Mouse (Mus musculus) hindbrain, embryonic 16.5 days (tissue): ENCODE results near the gene Aarsd1. TPM values are rescaled to one million over a fixed set of nuclear protein-coding genes. Genes with fewer than 3 reads are reported as not detected.
"Not testable (repeated sequence)": the region's sequence is repeated elsewhere in the genome, so short reads cannot be mapped to it uniquely, and the experiment has no call there.

ENCODE experiments used
- ATAC-seq: fragments of 200-750 bp; cut with Nextera tagmentation; 2 replicates; pipeline ENCODE4 v1.8.0; 2017; ENCODE audit warnings: moderate TSS enrichment, moderate library complexity
- H3K27ac ChIP-seq: fragments of 300-500 bp; sonication (generic); 2 replicates; pipeline ENCODE4 v1.5.1; 2014; ENCODE audit warnings: low read depth, mild to moderate bottlenecking, control low read depth, low read length, moderate library complexity
- H3K27me3 ChIP-seq: fragments of 300-500 bp; sonication (generic); replicated peaks from 2 replicates; pipeline ENCODE4 v1.6.1; 2014; ENCODE audit warnings: low read length; ENCODE audit not compliant: control insufficient read depth, insufficient read depth
- H3K36me3 ChIP-seq: fragments of 300-500 bp; sonication (generic); 2 replicates; pipeline ENCODE4 v1.6.1; 2014; ENCODE audit warnings: mild to moderate bottlenecking, low read length, moderate library complexity, mixed read lengths; ENCODE audit not compliant: control insufficient read depth, insufficient read depth
- H3K4me1 ChIP-seq: fragments of 300-500 bp; sonication (generic); 2 replicates; pipeline ENCODE4 v1.6.1; 2014; ENCODE audit warnings: low read depth, low read length; ENCODE audit not compliant: control insufficient read depth, insufficient read depth
- H3K4me2 ChIP-seq: fragments of 300-500 bp; sonication (generic); 2 replicates; pipeline ENCODE4 v1.6.1; 2014; ENCODE audit warnings: mild to moderate bottlenecking, low read length, control low read depth, moderate library complexity
- H3K4me3 ChIP-seq: fragments of 300-500 bp; sonication (generic); 2 replicates; pipeline ENCODE4 v1.5.1; 2014; ENCODE audit warnings: mild to moderate bottlenecking, low read length, control low read depth, moderate library complexity
- H3K9ac ChIP-seq: fragments of 300-500 bp; sonication (generic); 2 replicates; pipeline ENCODE4 v1.6.1; 2014; ENCODE audit warnings: low read depth, mild to moderate bottlenecking, control low read depth, low read length, moderate library complexity
- H3K9me3 ChIP-seq: fragments of 300-500 bp; sonication (generic); 2 replicates; pipeline ENCODE4 v1.6.1; 2014; ENCODE audit warnings: mild to moderate bottlenecking, low read length, moderate library complexity; ENCODE audit not compliant: control insufficient read depth
- WGBS: fragments of 180-500 bp; shearing (Covaris S2); extraction: QIAGEN DNeasy Blood & Tissue Kit; methylation state at CpG from one replicate; pipeline ENCODE4 v1.1.7; 2014; 5-methylcytosine and 5-hydroxymethylcytosine counted together
- polyA plus RNA-seq: library from polyadenylated mRNA; unstranded; fragments of >200 nt; fragmentation: Nextera tagmentation; extraction: Ambion mirVana; gene quantifications from 2 replicates; pipeline ENCODE4 v1.2.1, GENCODE M21; 2015

The Aarsd1 gene
- polyA plus RNA-seq, 1 experiment from 2014 or later = 98.6 TPM

DNA sequence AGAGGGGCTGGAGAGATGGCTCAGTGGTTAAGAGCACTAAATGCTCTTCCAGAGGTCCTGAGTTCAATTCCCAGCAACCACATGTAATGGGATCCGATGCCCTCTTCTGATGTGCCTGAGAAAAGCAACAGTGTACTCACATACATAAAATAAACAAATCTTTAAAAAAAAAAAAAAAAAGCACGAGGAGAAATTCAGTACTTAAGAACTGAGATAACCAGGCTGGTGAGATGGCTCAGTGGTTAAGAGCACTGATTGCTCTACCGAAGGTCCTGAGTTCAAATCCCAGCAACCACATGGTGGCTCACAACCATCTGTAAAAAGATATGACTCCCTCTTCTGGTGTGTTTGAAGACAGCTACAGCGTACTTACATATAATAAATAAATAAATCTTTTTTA, 32.2 kb upstream of the Aarsd1 start:
- not testable (repeated sequence) for H3K27ac ChIP-seq, H3K9ac ChIP-seq, H3K4me3 ChIP-seq, H3K36me3 ChIP-seq, H3K4me2 ChIP-seq, H3K9me3 ChIP-seq, H3K27me3 ChIP-seq, H3K4me1 ChIP-seq, ATAC-seq
- 94% methylated on average over 4 of the region's 4 CpGs for WGBS

DNA sequence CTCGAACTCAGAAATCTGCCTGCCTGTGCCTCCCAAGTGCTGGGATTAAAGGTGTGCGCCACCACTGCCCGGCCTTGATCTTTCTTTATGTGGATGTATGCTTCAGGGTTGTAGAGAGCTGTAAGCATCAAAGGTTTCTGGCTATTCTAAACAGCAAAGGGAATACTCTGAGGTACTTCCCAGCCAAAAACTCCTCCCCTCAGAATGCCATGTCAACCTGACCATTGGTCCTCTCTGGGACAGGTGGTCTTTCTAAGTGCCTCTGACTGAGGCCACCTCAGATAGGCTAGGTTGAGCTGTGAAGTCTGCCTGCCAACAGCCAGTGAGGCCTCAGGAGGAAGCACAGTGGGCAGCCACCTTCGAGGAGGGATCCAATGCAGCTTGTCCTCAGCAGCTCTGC, 31.5 kb upstream of the Aarsd1 start:
- H3K9me3 ChIP-seq = no peaks in the 10 kb centered on the region
- H3K27ac ChIP-seq = no peak overlapping the region
- no peak overlapping the region for H3K9ac ChIP-seq
- WGBS = 86% methylated on average over 4 of the region's 4 CpGs
- H3K4me2 ChIP-seq = no peak overlapping the region; the same call in 1 of the 2 replicates
- H3K4me3 ChIP-seq = no peak overlapping the region; the same call in 1 of the 2 replicates
- peaks cover 3% of the 10 kb centered on the region; the same call in 1 of the 2 replicates for H3K4me1 ChIP-seq
- no peak for ATAC-seq
- peaks cover 12% of the 10 kb centered on the region for H3K36me3 ChIP-seq
- H3K27me3 ChIP-seq = no peaks in the 10 kb centered on the region

DNA sequence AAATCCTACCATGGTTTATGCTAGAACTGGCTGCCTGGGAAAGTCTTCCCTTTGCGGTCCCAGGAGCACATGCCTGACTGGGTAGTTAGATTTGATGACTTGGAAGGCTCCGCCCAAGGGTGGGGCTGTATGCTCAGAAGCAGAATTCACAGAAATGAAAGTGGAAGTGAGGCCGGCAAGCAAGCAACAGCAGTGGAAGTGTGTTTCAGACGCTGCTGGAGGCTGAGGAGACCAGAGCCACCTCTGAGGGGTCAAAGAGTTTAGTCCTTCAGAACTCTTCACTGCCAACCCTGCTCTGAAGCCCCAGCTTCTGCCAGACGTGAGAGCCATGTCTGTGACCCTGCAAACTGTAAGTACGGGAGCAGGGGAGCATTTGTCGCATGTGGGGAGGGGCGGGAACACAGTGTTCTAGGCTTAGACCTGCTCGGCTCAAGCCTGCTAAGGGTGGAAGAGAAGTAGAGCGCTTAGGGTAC, 30.9 kb upstream of the Aarsd1 start, which contains the start of gene Ifi35:
Gene Ifi35 (plus strand): TSS at position 134 of the 473 bp plus-strand sequence.
- Histone ChIP-seq H3K9ac (peak within 1 kb of the TSS; percentile 27; the same call in 1 of the 2 replicates), H3K4me1 (peaks cover 9% of the 10 kb centered on the region), H3K4me3 (peak within 1 kb of the TSS; percentile 24), H3K9me3 (no peaks in the 10 kb centered on the region), H3K27ac (no peak within 1 kb of the TSS), H3K4me2 (peak within 1 kb of the TSS; percentile 34), H3K27me3 (no peaks in the 10 kb centered on the region), H3K36me3 (peaks cover 16% of the 10 kb centered on the region)
- ATAC-seq = no peak
- WGBS = 34% methylated on average over 10 of the region's 10 CpGs

DNA sequence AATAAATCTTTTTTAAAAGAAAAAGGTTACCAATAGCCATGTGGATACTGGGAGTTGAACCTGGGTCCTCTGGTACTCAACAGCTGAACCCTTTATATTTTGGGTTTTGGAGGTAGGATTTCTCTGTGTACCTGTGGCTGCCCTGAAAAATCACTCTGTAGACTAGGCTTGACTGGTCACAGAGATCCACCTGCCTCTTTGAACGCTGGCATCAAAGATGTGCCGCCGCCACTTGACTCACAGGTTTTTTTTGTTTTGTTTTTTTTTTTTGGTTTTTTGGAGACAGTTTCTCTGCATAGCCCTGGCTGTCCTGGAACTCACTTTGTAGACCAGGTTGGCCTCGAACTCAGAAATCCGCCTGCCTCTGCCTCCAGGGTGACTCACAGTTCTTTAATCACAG, 30.4 kb upstream of the Aarsd1 start:
- Histone ChIP-seq H3K9ac (no peak overlapping the region), H3K27me3 (no peaks in the 10 kb centered on the region), H3K27ac (no peak overlapping the region), H3K9me3 (no peaks in the 10 kb centered on the region), H3K4me1 (peaks cover 13% of the 10 kb centered on the region), H3K4me3 (no peak overlapping the region), H3K4me2 (no peak overlapping the region), H3K36me3 (peaks cover 16% of the 10 kb centered on the region)
- ATAC-seq = no peak
- 86% methylated on average over 5 of the region's 5 CpGs for WGBS

DNA sequence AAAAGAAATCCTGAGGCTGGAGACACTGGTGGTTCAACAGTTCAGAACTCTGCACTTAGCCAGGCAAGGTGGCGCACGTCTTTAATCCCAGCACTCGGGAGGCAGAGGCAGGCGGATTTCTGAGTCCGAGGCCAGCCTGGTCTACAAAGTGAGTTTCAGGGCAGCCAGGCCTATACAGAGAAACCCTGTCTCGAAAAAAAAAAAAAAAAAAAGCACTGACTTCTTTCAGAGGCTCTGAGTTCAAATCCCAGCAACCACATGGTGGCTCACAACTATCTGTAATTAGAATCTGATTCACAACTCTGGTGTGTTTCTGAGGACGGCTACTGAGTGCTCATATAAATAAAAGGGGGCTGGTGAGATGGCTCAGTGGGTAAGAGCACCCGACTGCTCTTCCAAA, 29.4 kb upstream of the Aarsd1 start:
- Histone ChIP-seq H3K4me1 (peaks cover 13% of the 10 kb centered on the region), H3K36me3 (peaks cover 16% of the 10 kb centered on the region)
- H3K4me2 ChIP-seq, H3K9me3 ChIP-seq, ATAC-seq, H3K27ac ChIP-seq, H3K27me3 ChIP-seq, H3K4me3 ChIP-seq, H3K9ac ChIP-seq: not testable (repeated sequence)
- WGBS = 94% methylated on average over 8 of the region's 8 CpGs

DNA sequence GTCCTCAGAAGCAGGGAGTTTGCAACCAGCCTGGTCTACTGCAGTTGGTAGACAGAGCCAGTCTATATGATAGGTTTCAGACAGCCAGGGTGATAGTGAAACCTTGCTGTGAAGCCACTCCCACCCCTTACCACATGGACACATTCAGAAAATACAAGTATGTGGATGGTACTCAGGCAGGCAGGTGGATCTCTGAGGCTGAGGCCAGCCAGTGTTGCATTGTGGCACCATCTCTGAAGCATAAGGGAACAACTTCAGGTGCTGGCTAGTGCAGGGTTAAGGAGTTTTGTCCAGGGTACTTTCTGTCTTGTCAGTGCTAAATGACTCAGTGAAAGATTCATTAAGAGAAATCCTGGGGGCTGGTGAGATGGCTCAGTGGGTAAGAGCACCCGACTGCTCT, 28.9 kb upstream of the Aarsd1 start:
- H3K9me3 ChIP-seq = no peaks in the 10 kb centered on the region
- no peak overlapping the region for H3K4me2 ChIP-seq
- H3K4me1 ChIP-seq = peaks cover 13% of the 10 kb centered on the region
- no peaks in the 10 kb centered on the region for H3K27me3 ChIP-seq
- H3K27ac ChIP-seq = no peak overlapping the region
- no peak overlapping the region for H3K4me3 ChIP-seq
- peaks cover 16% of the 10 kb centered on the region for H3K36me3 ChIP-seq
- H3K9ac ChIP-seq = no peak overlapping the region
- 67% methylated on average over 1 of the region's 1 CpGs for WGBS
- ATAC-seq = no peak

DNA sequence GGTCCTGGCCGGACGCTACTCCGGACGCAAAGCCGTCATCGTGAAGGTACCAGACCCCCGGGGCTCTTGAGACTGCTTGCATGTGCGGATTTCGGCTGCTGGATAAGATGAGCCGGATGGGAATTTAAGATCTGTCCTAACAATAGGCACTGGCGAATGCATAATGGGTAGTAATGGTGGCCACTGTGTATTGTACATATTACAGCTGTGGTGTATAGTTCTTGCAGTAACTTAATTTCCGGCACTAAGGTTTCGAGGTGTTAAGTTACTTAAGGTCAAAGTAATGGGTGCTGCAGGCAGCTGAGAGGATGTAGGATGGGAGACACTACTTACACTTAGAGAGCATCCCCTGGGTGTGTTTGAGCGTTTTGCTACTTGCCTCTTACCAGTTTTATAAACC, 25.3 kb upstream of the Aarsd1 start:
- Histone ChIP-seq H3K4me1 (peaks cover 13% of the 10 kb centered on the region), H3K9ac (peak overlapping the region; percentile 91), H3K27me3 (no peaks in the 10 kb centered on the region), H3K4me2 (peak overlapping the region; percentile 94), H3K4me3 (peak overlapping the region; percentile 77), H3K36me3 (peaks cover 16% of the 10 kb centered on the region), H3K9me3 (no peaks in the 10 kb centered on the region), H3K27ac (peak overlapping the region; percentile 91)
- ATAC-seq = no peak; the same call in 1 of the 2 replicates
- WGBS = under 1% methylated on average over 14 of the region's 14 CpGs

DNA sequence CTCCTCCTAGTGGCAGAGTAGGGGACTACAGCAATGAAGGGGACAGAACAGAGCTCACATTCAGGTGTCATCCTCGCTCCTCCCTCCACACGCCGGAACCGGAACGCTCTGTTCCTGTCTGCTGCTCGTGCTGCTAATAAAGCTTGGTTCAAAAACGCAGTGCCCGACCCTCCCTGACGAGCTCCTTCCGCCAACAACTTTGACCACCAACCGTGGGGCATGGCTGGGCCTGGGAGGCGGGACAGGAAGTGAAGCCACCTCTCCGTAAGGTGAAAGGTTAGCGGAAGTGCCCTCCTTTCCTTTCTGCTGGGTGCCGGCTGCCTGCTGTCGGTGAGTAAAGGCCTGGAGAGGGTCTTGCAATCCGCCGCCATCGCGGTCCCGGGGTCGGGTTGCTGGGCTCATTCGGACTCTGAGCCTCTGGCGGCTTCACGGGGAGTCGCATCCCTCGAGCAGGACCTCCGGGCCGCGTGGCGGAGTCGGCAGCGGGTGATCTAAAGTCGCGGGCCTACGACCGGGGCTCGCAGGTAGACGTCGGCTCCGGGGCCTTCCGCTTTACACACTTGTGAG, 24.8 kb upstream of the Aarsd1 start, which contains the start of gene Rpl27:
Gene Rpl27 (plus strand): TSS at position 172 of the 567 bp plus-strand sequence.
- peak within 1 kb of the TSS; percentile 77 for H3K4me3 ChIP-seq
- ATAC-seq = peak; percentile 99
- WGBS = 0% methylated on average over 42 of the region's 42 CpGs

DNA sequence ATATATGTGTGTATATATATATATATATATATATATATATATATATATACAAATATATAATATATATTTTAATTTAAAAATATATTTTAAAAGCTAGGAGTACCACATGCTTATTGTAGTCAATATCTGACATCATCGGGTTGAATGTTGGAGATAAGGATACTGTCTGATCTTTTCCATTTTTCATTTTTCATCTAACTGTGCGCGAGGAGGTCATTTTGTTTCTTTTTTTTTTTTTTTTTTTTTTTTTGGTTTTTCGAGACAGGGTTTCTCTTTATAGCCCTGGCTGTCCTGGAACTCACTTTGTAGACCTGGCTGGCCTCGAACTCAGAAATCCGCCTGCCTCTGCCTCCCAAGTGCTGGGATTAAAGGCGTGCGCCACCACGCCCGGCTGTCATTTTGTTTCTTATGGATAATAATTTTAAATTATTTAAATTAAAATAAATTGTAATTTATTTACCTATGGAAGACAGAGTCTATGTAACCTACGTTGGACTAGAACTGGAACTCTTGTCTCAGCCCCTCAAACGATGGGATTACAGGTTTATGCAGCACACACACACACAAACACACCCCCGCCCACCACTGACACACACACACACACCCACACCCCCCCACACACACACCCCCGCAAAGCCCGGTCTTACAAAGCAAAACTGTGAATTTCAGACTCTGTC, 24.2 kb upstream of the Aarsd1 start:
- H3K27me3 ChIP-seq, ATAC-seq, H3K9me3 ChIP-seq, H3K27ac ChIP-seq, H3K9ac ChIP-seq: not testable (repeated sequence)
- peaks cover 16% of the 10 kb centered on the region for H3K36me3 ChIP-seq
- peaks cover 13% of the 10 kb centered on the region for H3K4me1 ChIP-seq
- H3K4me2 ChIP-seq = peak overlapping the region; percentile 52
- H3K4me3 ChIP-seq = peak overlapping the region; percentile 32
- WGBS = 38% methylated on average over 14 of the region's 15 CpGs

More for the DNA sequence above, 24.8 kb upstream of the Aarsd1 start, which contains the start of gene Rpl27:
- no peaks in the 10 kb centered on the region for H3K27me3 ChIP-seq
- peaks cover 16% of the 10 kb centered on the region for H3K36me3 ChIP-seq
- no peaks in the 10 kb centered on the region for H3K9me3 ChIP-seq
- H3K9ac ChIP-seq = peak within 1 kb of the TSS; percentile 91
- H3K4me2 ChIP-seq = peak within 1 kb of the TSS; percentile 94
- peaks cover 13% of the 10 kb centered on the region for H3K4me1 ChIP-seq
- H3K27ac ChIP-seq = peak within 1 kb of the TSS; percentile 91
